Mouse (Mus musculus) heart, embryonic 16.5 days (tissue): Measurements from ENCODE around the gene Slc15a1. TPM values are rescaled to one million over a fixed set of nuclear protein-coding genes. Genes with fewer than 3 reads are reported as not detected.
"Not testable (repeated sequence)": the region's sequence is repeated elsewhere in the genome, so short reads cannot be mapped to it uniquely, and the experiment has no call there.

ENCODE experiments used
- ATAC-seq: fragments of 200-750 bp; cut with Nextera tagmentation; replicated peaks from 2 replicates; pipeline ENCODE4 v1.8.0; 2017; ENCODE audit warnings: moderate number of reproducible peaks; ENCODE audit not compliant: insufficient read depth, low FRiP score; ENCODE audit errors: extremely low read depth
- H3K27ac ChIP-seq: fragments of 300-500 bp; sonication (generic); 2 replicates; pipeline ENCODE4 v1.5.1; 2014; ENCODE audit warnings: mild to moderate bottlenecking, low read length, control low read depth, moderate library complexity
- H3K27me3 ChIP-seq: fragments of 300-500 bp; sonication (generic); 2 replicates; pipeline ENCODE4 v1.6.1; 2014; ENCODE audit warnings: low read length, mixed read lengths; ENCODE audit not compliant: control insufficient read depth, insufficient read depth
- H3K36me3 ChIP-seq: fragments of 300-500 bp; sonication (generic); 2 replicates; pipeline ENCODE4 v1.6.1; 2014; ENCODE audit not compliant: control insufficient read depth, insufficient read depth
- H3K4me1 ChIP-seq: fragments of 300-500 bp; sonication (generic); 2 replicates; pipeline ENCODE4 v1.6.1; 2014; ENCODE audit warnings: low read length, mixed read lengths; ENCODE audit not compliant: control insufficient read depth, insufficient read depth
- H3K4me2 ChIP-seq: fragments of 300-500 bp; sonication (generic); 2 replicates; pipeline ENCODE4 v1.6.1; 2014; ENCODE audit warnings: low read depth, mild to moderate bottlenecking, control low read depth, low read length
- H3K4me3 ChIP-seq: fragments of 300-500 bp; sonication (generic); 2 replicates; pipeline ENCODE4 v1.5.1; 2014; ENCODE audit warnings: mild to moderate bottlenecking, control low read depth, low read length
- H3K9ac ChIP-seq: fragments of 300-500 bp; sonication (generic); 2 replicates; pipeline ENCODE4 v1.6.1; 2014; ENCODE audit warnings: low read length, control low read depth
- H3K9me3 ChIP-seq: fragments of 300-500 bp; sonication (generic); replicated peaks from 2 replicates; pipeline ENCODE4 v1.6.1; 2016; ENCODE audit warnings: low read length; ENCODE audit not compliant: control insufficient read depth
- WGBS: fragments of 180-500 bp; shearing (Covaris S2); extraction: QIAGEN DNeasy Blood & Tissue Kit; methylation state at CpG from one replicate; pipeline ENCODE4 v1.1.7; 2014; 5-methylcytosine and 5-hydroxymethylcytosine counted together
- polyA plus RNA-seq: library from polyadenylated mRNA; unstranded; fragments of >200 nt; fragmentation: Nextera tagmentation; extraction: Ambion mirVana; gene quantifications from 2 replicates; pipeline ENCODE4 v1.2.1, GENCODE M21; 2015

Slc15a1 gene
- polyA plus RNA-seq, 1 experiment from 2014 or later: 0.89 TPM

- Histone ChIP-seq H3K4me3 (no peak overlapping the region), H3K36me3 (no peaks in the 10 kb centered on the region), H3K27ac (no peak overlapping the region), H3K9me3 (0 out of 2 replicates have a peak, but pooled peaks cover 4% of the 10 kb centered on the region), H3K9ac (no peak overlapping the region), H3K4me1 (peaks cover 7% of the 10 kb centered on the region), H3K27me3 (no peaks in the 10 kb centered on the region), H3K4me2 (no peak overlapping the region)
- 77% methylated on average over 5 of the region's 5 CpGs for WGBS
- no peak for ATAC-seq
Measured at GRCm38 (mm10) chr14:121417594-121417993, 87.5 kb downstream of the Slc15a1 start.

DNA sequence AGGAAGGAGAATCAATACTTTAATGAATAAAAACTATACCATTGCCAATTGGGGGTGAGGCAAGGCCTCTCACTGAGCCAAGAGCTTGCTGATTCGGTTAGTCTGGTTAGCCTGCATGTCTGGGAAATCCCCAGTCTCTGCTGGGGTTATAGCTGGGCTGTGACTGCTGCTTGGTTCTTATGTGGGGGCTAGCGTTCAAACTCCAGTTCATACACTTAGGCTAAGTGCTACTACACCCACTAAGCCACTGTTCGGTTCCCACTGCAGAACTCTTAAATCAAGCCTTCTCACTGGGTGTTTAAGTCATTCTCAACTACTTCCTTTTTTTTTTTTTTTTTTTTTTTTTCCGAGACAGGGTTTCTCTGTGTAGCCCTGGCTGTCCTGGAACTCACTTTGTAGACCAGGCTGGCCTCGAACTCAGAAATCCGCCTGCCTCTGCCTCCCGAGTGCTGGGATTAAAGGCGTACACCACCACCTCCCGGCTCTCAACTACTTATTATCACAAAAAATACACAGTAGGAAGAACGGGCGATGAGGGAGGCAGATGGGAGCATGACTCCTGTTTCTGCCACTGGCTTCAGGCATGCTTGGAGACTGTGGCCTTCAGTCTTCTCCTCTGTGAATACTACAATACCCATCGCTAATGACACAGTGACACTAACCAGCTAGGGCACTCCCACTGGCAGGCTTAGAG, 88.3 kb downstream of the Slc15a1 start:
- no peak overlapping the region for H3K9ac ChIP-seq
- no peak overlapping the region for H3K27ac ChIP-seq
- no peak for ATAC-seq
- H3K27me3 ChIP-seq: no peaks in the 10 kb centered on the region
- no peak overlapping the region for H3K4me2 ChIP-seq
- H3K4me3 ChIP-seq: no peak overlapping the region
- WGBS: 86% methylated on average over 11 of the region's 12 CpGs
- H3K9me3 ChIP-seq: 0 out of 2 replicates have a peak, but pooled peaks cover 4% of the 10 kb centered on the region
- H3K36me3 ChIP-seq: no peaks in the 10 kb centered on the region
- no peaks in the 10 kb centered on the region for H3K4me1 ChIP-seq

DNA sequence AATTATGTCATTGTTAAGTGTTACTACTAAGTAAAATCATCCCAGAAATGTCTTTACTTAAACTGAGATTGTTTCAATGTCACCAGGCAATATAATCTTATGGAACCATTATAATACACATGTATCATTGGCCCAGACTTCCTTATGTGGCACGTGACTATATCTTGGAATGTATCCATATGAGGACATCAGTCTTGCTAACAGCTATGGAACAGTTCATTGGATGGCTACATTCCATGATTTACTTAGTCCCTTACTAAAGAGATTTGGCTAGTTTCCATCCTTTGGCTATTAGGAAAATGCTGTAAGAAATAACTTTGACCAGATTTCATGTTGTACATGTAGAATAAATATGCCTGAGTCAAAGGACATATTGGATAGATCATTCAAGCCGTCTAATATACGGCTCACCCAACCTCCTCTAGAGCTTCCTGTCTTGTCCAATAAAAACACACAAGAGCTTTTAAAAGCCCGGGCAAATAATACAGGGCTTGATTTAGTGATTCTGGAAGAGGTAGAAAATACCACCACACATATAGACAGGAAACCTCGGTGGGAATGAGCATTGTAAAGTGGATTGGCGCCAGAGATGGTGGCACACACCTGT, 90.3 kb downstream of the Slc15a1 start:
- Histone ChIP-seq H3K27ac (no peak overlapping the region), H3K4me1 (no peaks in the 10 kb centered on the region), H3K9me3 (no peaks in the 10 kb centered on the region), H3K36me3 (no peaks in the 10 kb centered on the region), H3K4me3 (no peak overlapping the region), H3K4me2 (no peak overlapping the region), H3K9ac (no peak overlapping the region), H3K27me3 (no peaks in the 10 kb centered on the region)
- peak; percentile 58; the same call in 1 of the 2 replicates for ATAC-seq
- WGBS: 68% methylated on average over 6 of the region's 6 CpGs

DNA sequence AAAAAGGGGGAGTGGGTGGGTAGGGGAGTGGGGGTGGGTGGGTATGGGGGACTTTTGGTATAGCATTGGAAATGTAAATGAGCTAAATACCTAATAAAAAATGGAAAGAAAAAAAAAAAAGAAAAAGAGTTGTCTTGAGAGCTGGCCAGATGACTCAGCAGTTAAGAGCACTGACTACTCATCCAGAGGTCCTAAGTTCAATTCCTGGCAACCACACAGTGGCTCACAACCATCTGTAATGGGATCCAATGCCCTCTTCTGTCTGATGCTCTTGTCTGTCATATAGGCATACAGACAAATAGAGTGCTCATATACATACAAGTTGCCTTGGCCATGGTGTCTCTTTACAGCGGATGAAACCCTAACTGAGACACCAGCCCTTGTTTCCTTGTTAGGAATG, 91.3 kb downstream of the Slc15a1 start:
- not testable (repeated sequence) for H3K27ac ChIP-seq, H3K4me1 ChIP-seq, H3K9me3 ChIP-seq, H3K9ac ChIP-seq, H3K4me2 ChIP-seq, ATAC-seq, H3K27me3 ChIP-seq, H3K36me3 ChIP-seq, H3K4me3 ChIP-seq
- 100% methylated on average over 1 of the region's 1 CpGs for WGBS

Other genes with a start within 250 kb of the Slc15a1 start
- gene Stk24, start 125.2 kb downstream of the Slc15a1 start, polyA plus RNA-seq: 36.6 and 38.6 TPM in 2 replicates